Mouse (Mus musculus) fat pad, adult 2 months (tissue): ENCODE data around the gene Slc33a1.

Experiments
- DNase-seq: peaks from one replicate; pipeline ENCODE4 v3.0.0-alpha.2; 2011; ENCODE audit warnings: low read depth, low spot score; ENCODE audit errors: extremely low read depth

Gene Slc33a1

DNA sequence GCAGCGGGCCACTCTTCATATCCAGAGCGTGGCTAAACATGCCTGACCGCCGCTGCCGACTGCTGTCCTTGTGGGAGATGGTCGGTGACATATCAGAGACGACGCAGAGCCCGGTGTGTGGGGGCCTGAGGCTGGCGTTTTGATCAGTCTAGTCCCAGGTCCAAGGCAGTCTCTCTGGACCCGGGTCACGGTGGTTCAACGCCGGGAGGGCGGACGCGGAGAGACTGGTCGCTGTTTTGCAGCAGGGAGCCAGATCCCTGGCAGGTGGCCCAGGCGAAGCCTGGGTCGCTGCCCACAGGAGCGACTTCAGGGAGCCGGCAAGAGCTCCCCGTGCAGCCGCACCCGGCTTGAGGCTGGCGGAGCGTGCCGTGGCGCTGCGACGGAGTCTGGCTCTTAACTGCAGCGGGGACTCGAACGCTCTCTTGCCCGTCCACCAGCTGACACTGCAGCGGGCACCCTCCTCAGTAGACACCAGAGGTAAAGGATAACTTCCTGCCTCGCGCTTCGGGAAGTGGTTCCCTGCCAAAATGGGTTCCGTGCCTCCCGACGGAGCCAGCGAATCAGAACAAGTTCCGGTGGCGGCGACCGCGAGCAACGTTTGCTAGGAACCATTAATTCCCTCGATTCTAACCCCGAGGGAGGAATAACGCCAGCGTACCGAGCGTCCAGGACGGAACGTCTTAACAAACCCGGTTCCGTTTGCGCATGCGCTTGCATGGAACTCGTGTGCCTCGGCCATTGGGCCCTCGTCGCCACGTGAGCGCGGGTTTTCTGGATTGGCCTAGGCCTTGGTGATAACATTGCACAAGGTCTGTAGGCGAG is at the start of gene Slc33a1:
TSS of gene Slc33a1 (minus strand) at position 669 of the 822 bp plus-strand sequence.
- DNase-seq, result peak; percentile 98

DNA sequence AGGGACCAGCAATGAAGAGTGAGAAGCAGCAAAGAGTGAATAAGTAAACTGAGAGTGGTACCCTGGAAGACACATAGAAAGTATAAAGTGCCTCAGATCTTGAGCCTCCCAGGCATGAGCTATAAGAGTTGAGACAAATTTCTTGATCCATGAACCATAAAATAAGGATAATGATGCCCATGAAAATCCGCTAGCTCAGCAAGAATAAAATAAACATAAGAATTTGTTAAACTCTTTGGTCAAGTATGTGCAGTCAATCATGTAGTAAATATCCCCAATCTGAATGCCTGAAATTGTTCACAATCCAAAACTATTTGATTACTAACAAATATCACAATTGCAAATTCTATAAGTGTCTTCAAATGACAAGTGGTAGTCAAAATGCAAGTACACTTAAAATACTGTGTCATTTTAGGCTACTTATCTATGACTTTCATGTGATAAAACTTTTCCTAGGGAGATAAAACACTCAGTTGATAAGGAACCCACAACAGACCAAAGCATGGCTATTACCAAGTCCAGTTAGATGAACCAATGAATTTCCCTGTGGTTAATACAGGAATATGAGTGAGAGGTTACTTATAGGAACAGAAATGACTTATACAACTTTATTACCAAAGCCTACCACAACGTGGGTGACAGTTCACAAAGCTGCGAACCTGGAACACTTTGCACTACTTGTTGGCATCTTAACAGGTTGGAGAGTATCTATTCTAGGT is 24.3 kb upstream of the Slc33a1 start:
- DNase-seq, result no peak

- DNase-seq, result no peak
These were observed 22.1 kb upstream of the Slc33a1 start for GRCm38 (mm10) chr3:63986656-63987055.

GRCm38 (mm10) chr3:63977895-63978294 is 13.3 kb upstream of the Slc33a1 start:
- DNase-seq, result no peak

GRCm38 (mm10) chr3:63975955-63976908 is 11.7 kb upstream of the Slc33a1 start, which contains the start of gene Gmps:
TSS of gene Gmps (plus strand) at chr3:63976106.
- DNase-seq, result no peak

DNA sequence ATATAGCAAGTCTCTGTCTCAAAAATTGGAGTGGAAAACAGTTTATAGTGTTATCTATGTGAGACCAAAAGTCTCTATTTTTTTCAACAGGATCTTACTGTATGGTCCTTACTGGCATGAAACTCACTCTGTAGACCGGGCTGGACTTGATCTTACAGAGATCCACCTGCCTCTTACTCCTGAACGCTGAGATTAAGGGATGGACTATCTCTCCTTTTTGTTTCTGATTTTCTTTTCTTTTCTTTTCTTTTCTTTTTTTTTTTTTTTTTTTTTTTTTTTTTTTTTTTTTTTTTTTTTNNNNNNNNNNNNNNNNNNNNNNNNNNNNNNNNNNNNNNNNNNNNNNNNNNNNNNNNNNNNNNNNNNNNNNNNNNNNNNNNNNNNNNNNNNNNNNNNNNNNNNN is 1.4 kb upstream of the Slc33a1 start:
- DNase-seq, result no peak

DNA sequence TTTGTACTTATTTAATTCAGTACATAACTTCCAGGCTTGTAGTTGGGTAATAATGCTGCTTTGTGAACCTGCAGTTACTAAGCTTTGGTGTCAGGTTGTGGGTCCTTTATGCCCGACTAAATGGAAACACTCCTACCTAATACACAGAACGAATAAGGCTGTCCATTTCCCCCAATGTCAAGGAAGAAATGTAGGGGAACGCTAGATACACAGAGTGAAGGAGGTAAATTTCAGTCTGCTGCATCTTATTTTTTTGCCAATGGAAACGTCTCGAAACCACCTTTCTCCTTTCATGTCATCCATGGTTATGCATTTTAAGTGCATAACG is 318 bp upstream of the Slc33a1 start:
- no peak for DNase-seq

DNA sequence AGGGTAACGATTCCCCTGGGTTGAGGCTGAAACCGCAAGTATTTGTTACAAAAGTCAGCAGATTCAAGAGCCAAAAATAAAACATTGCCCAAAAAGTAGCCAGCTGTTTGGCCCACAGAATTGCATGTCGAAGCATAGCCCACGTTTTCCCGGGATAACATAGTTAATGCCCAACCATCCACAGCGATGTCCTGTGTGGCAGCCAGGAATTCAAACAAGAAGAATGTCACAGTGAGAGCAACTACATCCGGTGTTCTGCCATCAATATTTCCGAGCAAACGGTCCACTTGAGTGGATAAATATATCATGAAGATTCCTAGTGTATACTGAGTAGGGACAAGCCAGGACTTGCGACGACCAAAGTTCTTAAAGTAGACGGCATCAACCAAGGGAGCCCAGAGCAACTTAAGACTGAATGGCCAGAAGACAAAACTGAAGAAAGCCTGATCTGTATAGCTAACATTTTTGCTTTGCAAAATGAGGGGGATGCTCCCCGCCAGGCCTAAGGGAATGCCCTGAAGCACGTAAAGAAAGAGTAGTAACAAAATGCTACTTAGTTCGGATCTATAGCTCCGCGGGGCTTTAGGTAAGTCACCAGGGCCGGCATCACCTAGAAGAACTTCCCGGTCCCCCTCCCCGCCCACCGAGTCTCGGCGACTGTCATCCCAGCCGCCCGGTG is 1.0 kb downstream of the Slc33a1 start:
- no peak for DNase-seq

DNA sequence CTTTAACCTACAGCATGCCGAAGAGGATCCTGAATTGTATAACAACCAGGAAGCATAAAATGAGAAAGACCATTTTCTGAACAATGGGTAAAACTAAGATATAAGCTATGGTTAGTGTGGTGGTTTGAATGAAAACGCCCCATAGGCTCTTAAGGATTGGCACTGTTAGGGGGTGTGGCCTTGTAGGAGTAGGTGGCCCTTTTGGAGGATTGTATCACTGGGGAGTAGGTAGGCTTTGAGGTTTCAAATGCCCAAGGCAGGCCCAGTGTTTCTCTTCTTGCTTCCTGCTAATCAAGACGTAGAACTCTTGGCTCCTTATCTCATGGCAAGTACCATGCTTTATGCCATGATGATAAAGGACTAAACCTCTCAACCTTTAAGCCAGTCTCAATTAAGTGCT is 14.7 kb downstream of the Slc33a1 start:
- no peak for DNase-seq

- DNase-seq, result no peak
These were observed 23.2 kb downstream of the Slc33a1 start for GRCm38 (mm10) chr3:63941204-63941850.

DNA sequence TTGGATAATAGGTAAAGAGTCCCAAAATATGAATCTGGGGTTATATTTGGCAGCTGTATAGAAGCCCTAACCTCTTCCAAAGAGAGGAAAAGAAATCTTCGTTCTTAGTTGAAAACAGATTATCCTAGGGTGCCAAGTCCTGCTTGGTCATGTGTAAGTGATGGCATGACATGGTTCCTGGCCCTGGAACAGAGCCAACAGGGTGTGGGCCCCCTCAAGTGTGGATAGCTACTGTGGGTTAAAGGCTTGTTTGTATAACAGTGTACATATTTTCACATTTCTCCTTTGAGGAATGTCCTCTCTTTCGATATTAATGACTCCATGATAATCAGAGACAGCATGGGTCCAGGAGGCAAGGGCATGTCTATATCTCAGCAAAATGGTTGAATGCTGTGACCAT is 25.6 kb downstream of the Slc33a1 start:
- no peak for DNase-seq

GRCm38 (mm10) chr3:63928878-63929859 is 35.4 kb downstream of the Slc33a1 start, which contains the start of gene E130311K13Rik:
TSS of gene E130311K13Rik (minus strand) at chr3:63929472.
- DNase-seq, result no peak

- DNase-seq, result no peak
These were observed 44.9 kb downstream of the Slc33a1 start for GRCm38 (mm10) chr3:63919634-63920033.

DNA sequence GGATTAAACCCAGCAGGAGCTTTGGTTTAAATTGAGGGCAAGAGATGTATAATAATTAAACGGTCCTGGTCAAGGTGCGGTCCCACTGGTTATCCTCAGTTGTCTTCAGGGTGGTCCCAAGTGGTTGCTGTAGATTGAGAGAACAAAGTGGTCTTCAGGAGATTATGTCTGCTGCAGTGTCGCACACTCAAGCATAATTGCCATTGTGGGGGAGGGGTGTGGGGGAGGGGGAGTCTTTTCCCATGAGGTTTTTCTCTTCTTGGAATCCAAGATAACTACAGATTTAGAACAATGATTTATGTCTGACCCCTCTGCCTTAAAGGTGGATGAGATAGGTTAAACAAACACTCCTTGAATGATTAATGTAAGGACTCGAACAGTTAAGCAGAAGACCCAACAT is 54.3 kb downstream of the Slc33a1 start:
- no peak for DNase-seq

DNA sequence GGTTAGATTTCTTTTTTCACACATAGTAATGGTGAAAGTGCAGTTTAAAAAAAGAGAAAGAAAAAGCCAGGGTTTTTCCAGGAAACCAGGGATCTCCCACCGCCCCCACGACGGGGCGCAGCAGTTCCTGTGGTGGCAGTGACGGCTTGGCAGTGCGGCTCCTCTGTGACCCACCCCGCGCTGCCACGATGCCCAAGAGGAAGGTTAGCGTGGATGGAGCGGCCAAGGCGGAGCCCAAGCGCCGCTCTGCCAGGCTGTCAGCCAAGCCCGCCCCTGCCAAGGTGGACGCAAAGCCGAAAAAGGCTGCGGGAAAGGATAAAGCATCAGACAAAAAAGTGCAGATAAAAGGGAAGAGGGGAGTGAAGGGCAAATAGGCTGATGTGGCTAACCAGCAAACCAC is 59.3 kb downstream of the Slc33a1 start:
- DNase-seq, result no peak

DNA sequence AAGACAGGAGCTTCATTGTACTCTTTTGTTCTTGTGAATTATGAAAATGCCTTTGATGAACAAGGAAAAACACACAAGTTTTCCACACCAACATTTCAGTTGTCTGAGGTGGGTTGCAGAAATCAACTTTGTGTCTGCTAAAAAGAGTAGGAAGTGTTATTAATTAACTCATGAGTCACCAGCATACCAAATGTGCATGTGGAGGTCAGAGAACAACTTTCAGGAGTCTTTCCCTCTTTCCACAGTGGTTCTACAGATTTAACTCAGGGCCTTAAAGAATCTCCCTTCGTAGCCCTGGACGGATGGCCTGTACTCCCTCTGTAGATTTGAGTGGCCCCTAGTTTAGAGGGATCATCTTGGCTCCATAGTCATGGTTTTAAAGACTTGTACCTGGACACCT is 60.4 kb downstream of the Slc33a1 start:
- DNase-seq, result no peak

GRCm38 (mm10) chr3:63900021-63900571 is 64.5 kb downstream of the Slc33a1 start:
- DNase-seq, result no peak

DNA sequence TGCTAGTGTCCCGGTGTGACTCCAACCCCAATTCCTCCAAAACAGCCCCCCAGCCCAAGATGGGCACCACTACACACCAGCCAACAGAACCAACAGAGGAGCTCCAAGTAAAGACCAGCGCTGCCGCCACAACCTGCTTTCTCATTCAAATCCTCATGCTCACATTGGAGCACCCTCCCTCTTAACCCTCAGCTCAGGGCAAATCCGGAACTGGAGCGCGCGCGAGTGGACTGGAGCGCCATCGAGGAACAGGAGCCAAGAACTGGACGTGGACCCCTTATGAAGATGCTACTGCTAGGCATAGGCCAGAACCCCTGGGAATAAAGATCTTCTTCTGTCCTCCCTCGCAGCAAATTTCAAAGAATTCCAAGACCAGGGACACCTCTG is 65.3 kb downstream of the Slc33a1 start, which contains the start of gene Plch1:
TSS of gene Plch1 (minus strand) at position 164 of the 387 bp plus-strand sequence.
- no peak for DNase-seq
